Mouse (Mus musculus) heart, adult 2 months (tissue): ENCODE results near the gene Fam228a.
A peak's percentile ranks its signal among the peaks of the same experiment; 100 is the strongest.

Source experiments
- CTCF ChIP-seq: fragments of 200-600 bp; IDR thresholded peaks from 2 replicates; pipeline ENCODE4 v1.8.1; 2022; ENCODE audit warnings: antibody characterized with exemption, mild to moderate bottlenecking, moderate library complexity
- POLR2A ChIP-seq: fragments of 200-500 bp; IDR thresholded peaks from 2 replicates; pipeline ENCODE4 v1.6.1; 2011; ENCODE audit warnings: mild to moderate bottlenecking, low read depth, low read length, control low read depth; ENCODE audit not compliant: insufficient read depth

DNA sequence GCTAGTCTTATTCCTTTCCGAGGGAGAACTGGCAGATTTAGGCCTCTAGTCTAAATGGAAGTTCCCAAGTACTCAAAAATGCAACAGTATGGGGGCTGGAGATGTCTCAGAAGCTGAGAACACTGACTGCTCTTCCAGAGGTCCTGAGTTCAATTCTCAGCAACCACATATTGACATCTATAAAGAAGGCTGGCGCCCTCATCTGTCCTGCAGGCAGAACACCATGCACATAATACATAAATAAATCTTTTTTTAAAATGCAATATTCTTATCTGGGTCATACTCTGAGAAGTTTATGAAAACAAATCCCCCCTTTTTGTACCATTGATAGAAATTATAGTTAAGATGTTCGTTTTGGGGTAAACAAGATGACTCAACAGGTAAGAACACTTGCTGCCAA, 4.0 kb upstream of the Fam228a start:
- TF ChIP-seq CTCF (peak; percentile 31; the same call in 1 of the 2 replicates), POLR2A (no peak)
